Mouse (Mus musculus): Measurements from ENCODE around the gene Lamc2. TPM values are rescaled to one million over a fixed set of nuclear protein-coding genes. Genes with fewer than 3 reads are reported as not detected.

Gene Lamc2
- polyA plus RNA-seq, 1 experiment from 2014 or later = 6.3 TPM

GRCm38 (mm10) chr1:153172291-153172731 is 13.9 kb downstream of the Lamc2 start:
- 13% methylated on average over 9 of the region's 9 CpGs for WGBS
- Histone ChIP-seq H3K27ac (peak overlapping the region; percentile 44; the same call in 1 of the 2 replicates), H3K27me3 (no peaks in the 10 kb centered on the region), H3K4me2 (replicated peaks) (no peak overlapping the region), H3K36me3 (no peaks in the 10 kb centered on the region), H3K9me3 (no peaks in the 10 kb centered on the region), H3K4me1 (peaks cover 22% of the 10 kb centered on the region), H3K9ac (no peak overlapping the region), H3K4me3 (no peak overlapping the region)
- 0 out of 2 replicates have a peak, but pooled peaks have one; percentile 19 for ATAC-seq (ENCODE audit: low FRiP score, low read depth)

- Histone ChIP-seq H3K36me3 (no peaks in the 10 kb centered on the region), H3K9me3 (no peaks in the 10 kb centered on the region), H3K4me1 (peaks cover 22% of the 10 kb centered on the region), H3K4me3 (no peak overlapping the region), H3K4me2 (replicated peaks) (no peak overlapping the region), H3K27ac (no peak overlapping the region), H3K9ac (no peak overlapping the region), H3K27me3 (no peaks in the 10 kb centered on the region)
- WGBS = 85% methylated on average over 10 of the region's 10 CpGs
- ATAC-seq (ENCODE audit: low FRiP score, low read depth) = no peak
Measured at GRCm38 (mm10) chr1:153171011-153171410, 15.2 kb downstream of the Lamc2 start.

GRCm38 (mm10) chr1:153168293-153168692 is 18.0 kb downstream of the Lamc2 start:
- peaks cover 13% of the 10 kb centered on the region for H3K4me1 ChIP-seq
- no peak overlapping the region for H3K27ac ChIP-seq
- no peaks in the 10 kb centered on the region for H3K9me3 ChIP-seq
- H3K9ac ChIP-seq = no peak overlapping the region
- H3K36me3 ChIP-seq = no peaks in the 10 kb centered on the region
- H3K4me2 ChIP-seq (replicated peaks) = no peak overlapping the region
- H3K27me3 ChIP-seq = no peaks in the 10 kb centered on the region
- ATAC-seq (ENCODE audit: low FRiP score, low read depth) = no peak
- H3K4me3 ChIP-seq = no peak overlapping the region
- WGBS = 71% methylated on average over 5 of the region's 5 CpGs

GRCm38 (mm10) chr1:153163831-153164230 is 22.4 kb downstream of the Lamc2 start:
- Histone ChIP-seq H3K27ac (no peak overlapping the region), H3K9ac (no peak overlapping the region), H3K4me2 (replicated peaks) (no peak overlapping the region), H3K9me3 (no peaks in the 10 kb centered on the region), H3K27me3 (no peaks in the 10 kb centered on the region), H3K4me1 (0 out of 2 replicates have a peak, but pooled peaks cover 3% of the 10 kb centered on the region), H3K36me3 (no peaks in the 10 kb centered on the region), H3K4me3 (no peak overlapping the region)
- 44% methylated on average over 3 of the region's 3 CpGs for WGBS
- ATAC-seq (ENCODE audit: low FRiP score, low read depth) = no peak

GRCm38 (mm10) chr1:153159137-153159536 is 27.1 kb downstream of the Lamc2 start:
- Histone ChIP-seq H3K9ac (no peak overlapping the region), H3K36me3 (no peaks in the 10 kb centered on the region), H3K27me3 (no peaks in the 10 kb centered on the region), H3K9me3 (no peaks in the 10 kb centered on the region), H3K4me2 (replicated peaks) (no peak overlapping the region), H3K27ac (no peak overlapping the region), H3K4me3 (no peak overlapping the region), H3K4me1 (peaks cover 4% of the 10 kb centered on the region)
- no peak for ATAC-seq (ENCODE audit: low FRiP score, low read depth)
- 83% methylated on average over 4 of the region's 4 CpGs for WGBS

- H3K36me3 ChIP-seq = no peaks in the 10 kb centered on the region
- no peak overlapping the region for H3K27ac ChIP-seq
- no peak overlapping the region for H3K4me3 ChIP-seq
- H3K9ac ChIP-seq = no peak overlapping the region
- ATAC-seq (ENCODE audit: low FRiP score, low read depth) = no peak
- WGBS = 71% methylated on average over 5 of the region's 5 CpGs
- no peaks in the 10 kb centered on the region for H3K9me3 ChIP-seq
- no peaks in the 10 kb centered on the region for H3K27me3 ChIP-seq
- H3K4me1 ChIP-seq = peaks cover 13% of the 10 kb centered on the region
- H3K4me2 ChIP-seq (replicated peaks) = no peak overlapping the region
Measured at GRCm38 (mm10) chr1:153157021-153157623, 29.1 kb downstream of the Lamc2 start.

- H3K36me3 ChIP-seq = no peaks in the 10 kb centered on the region
- peaks cover 10% of the 10 kb centered on the region for H3K4me1 ChIP-seq
- no peak overlapping the region for H3K4me2 ChIP-seq (replicated peaks)
- no peaks in the 10 kb centered on the region for H3K27me3 ChIP-seq
- no peak overlapping the region for H3K4me3 ChIP-seq
- no peak for ATAC-seq (ENCODE audit: low FRiP score, low read depth)
- no peak overlapping the region for H3K27ac ChIP-seq
- H3K9ac ChIP-seq = no peak overlapping the region
- H3K9me3 ChIP-seq = no peaks in the 10 kb centered on the region
- 63% methylated on average over 8 of the region's 8 CpGs for WGBS
Measured at GRCm38 (mm10) chr1:153155364-153155763, 30.9 kb downstream of the Lamc2 start.

- Histone ChIP-seq H3K27me3 (no peaks in the 10 kb centered on the region), H3K4me2 (replicated peaks) (no peak overlapping the region), H3K9ac (no peak overlapping the region), H3K36me3 (no peaks in the 10 kb centered on the region), H3K4me1 (peaks cover 10% of the 10 kb centered on the region), H3K27ac (no peak overlapping the region), H3K4me3 (no peak overlapping the region), H3K9me3 (no peaks in the 10 kb centered on the region)
- no peak for ATAC-seq (ENCODE audit: low FRiP score, low read depth)
- 60% methylated on average over 10 of the region's 10 CpGs for WGBS
Measured at GRCm38 (mm10) chr1:153153619-153154137, 32.6 kb downstream of the Lamc2 start.

GRCm38 (mm10) chr1:153152594-153152993 is 33.7 kb downstream of the Lamc2 start:
- Histone ChIP-seq H3K9ac (no peak overlapping the region), H3K4me3 (no peak overlapping the region), H3K36me3 (no peaks in the 10 kb centered on the region), H3K4me1 (peaks cover 10% of the 10 kb centered on the region), H3K4me2 (replicated peaks) (no peak overlapping the region), H3K9me3 (no peaks in the 10 kb centered on the region), H3K27me3 (no peaks in the 10 kb centered on the region), H3K27ac (no peak overlapping the region)
- no peak for ATAC-seq (ENCODE audit: low FRiP score, low read depth)
- WGBS = 71% methylated on average over 7 of the region's 7 CpGs

GRCm38 (mm10) chr1:153145791-153146190 is 40.5 kb downstream of the Lamc2 start:
- WGBS = 77% methylated on average over 5 of the region's 5 CpGs
- Histone ChIP-seq H3K9me3 (no peaks in the 10 kb centered on the region), H3K9ac (no peak overlapping the region), H3K36me3 (no peaks in the 10 kb centered on the region), H3K4me2 (replicated peaks) (no peak overlapping the region), H3K27me3 (no peaks in the 10 kb centered on the region), H3K4me3 (no peak overlapping the region), H3K27ac (no peak overlapping the region), H3K4me1 (peaks cover 3% of the 10 kb centered on the region; the same call in 1 of the 2 replicates)
- ATAC-seq (ENCODE audit: low FRiP score, low read depth) = no peak

GRCm38 (mm10) chr1:153144021-153144420 is 42.2 kb downstream of the Lamc2 start:
- H3K9me3 ChIP-seq = no peaks in the 10 kb centered on the region

GRCm38 (mm10) chr1:153140747-153141228 is 45.5 kb downstream of the Lamc2 start:
- Histone ChIP-seq H3K9me3 (no peaks in the 10 kb centered on the region), H3K4me1 (peaks cover 6% of the 10 kb centered on the region; the same call in 1 of the 2 replicates), H3K4me3 (no peak overlapping the region), H3K27ac (no peak overlapping the region), H3K27me3 (no peaks in the 10 kb centered on the region), H3K9ac (no peak overlapping the region), H3K36me3 (no peaks in the 10 kb centered on the region), H3K4me2 (replicated peaks) (peak overlapping the region; percentile 7; the same call in 1 of the 2 replicates)
- 14% methylated on average over 8 of the region's 8 CpGs for WGBS
- ATAC-seq (ENCODE audit: low FRiP score, low read depth) = no peak; the same call in 1 of the 2 replicates

More at GRCm38 (mm10) chr1:153144021-153144420, 42.2 kb downstream of the Lamc2 start:
- ATAC-seq (ENCODE audit: low FRiP score, low read depth) = no peak
- 47% methylated on average over 11 of the region's 11 CpGs for WGBS
- H3K27me3 ChIP-seq = no peaks in the 10 kb centered on the region
- H3K9ac ChIP-seq = no peak overlapping the region
- H3K4me1 ChIP-seq = peaks cover 6% of the 10 kb centered on the region; the same call in 1 of the 2 replicates
- H3K36me3 ChIP-seq = no peaks in the 10 kb centered on the region
- H3K4me3 ChIP-seq = no peak overlapping the region
- H3K27ac ChIP-seq = no peak overlapping the region
- H3K4me2 ChIP-seq (replicated peaks) = no peak overlapping the region

All from limb, embryonic 13.5 days (tissue).